Mouse (Mus musculus) C3H10T1/2 (cell line): ENCODE data around the gene Eomes. TPM values are rescaled to one million over a fixed set of nuclear protein-coding genes. Genes with fewer than 3 reads are reported as not detected.

Source experiments
- polyA plus RNA-seq, 2 experiments: library from polyadenylated mRNA; unstranded; fragments of >200 nt; fragmentation: generic; extraction: Trizol; gene quantifications; one replicate each; pipeline ENCODE4 v1.2.1; 2012; ENCODE audit warnings: missing spikeins in 2 of 2

The Eomes gene
- not detected for polyA plus RNA-seq

DNA sequence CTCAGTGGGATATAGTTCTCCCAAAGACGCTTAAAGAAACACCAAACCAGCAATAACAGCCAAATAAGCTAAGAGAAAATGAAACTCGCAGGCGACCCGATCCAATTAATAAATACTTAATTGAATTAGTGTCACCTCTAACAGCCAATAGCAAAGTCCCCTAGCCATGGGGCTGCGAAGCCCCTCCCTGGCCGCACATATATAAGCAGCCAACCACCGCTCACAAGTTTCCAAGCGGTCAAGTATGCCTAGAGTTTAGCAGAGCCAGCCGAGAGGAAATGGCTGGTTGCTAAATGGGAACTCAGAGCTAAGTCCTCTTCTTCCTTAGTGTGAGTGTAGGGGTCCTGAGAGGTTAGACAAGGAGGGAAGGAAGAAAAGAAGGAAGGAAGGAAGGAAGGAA is at the start of gene Eomes:
Gene Eomes (plus strand): TSS at position 252 of the 400 bp plus-strand sequence.

DNA sequence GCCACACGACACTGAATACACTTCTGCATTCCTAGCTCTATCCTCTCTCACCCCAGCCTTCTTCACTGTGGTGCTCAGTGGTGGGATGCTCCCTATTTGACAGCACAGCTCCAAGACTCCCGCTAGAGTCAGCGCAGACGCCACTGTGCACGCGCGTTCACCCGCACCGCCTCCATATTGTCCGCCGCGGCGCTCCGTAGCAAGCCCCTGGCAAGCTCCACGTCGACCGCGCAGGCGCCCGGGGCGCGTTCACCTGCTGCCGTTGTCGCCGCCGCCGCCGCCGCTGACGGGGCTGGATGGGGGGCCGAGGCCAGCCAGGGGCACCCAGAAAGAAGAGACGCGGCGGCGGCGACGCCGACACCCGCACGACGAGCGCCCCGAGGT is 28.0 kb downstream of the Eomes start, which contains the start of gene Golga4:
Gene Golga4 (plus strand): TSS at position 248 of the 384 bp plus-strand sequence.

Other genes with a start within 250 kb of the Eomes start
- gene Golga4, start 28.1 kb downstream of the Eomes start, polyA plus RNA-seq: 1 to 10 TPM in 1 of 2 experiments, under 1 TPM in 1; 0.82 to 9.9 TPM
- under 1 TPM in 1 of 2 experiments, not detected in 1; 0.01 TPM for gene Itga9, start 128.5 kb downstream of the Eomes start, polyA plus RNA-seq